Mouse (Mus musculus) liver, embryonic 13.5 days (tissue): ENCODE results near the gene 1700001C19Rik. TPM values are rescaled to one million over a fixed set of nuclear protein-coding genes. Genes with fewer than 3 reads are reported as not detected.
A peak's percentile ranks its signal among the peaks of the same experiment; 100 is the strongest.

ENCODE experiments used
- ATAC-seq: fragments of 200-750 bp; cut with Nextera tagmentation; 2 replicates; pipeline ENCODE4 v1.8.0; 2017; ENCODE audit warnings: low read depth, mild to moderate bottlenecking, moderate number of reproducible peaks, moderate library complexity
- DNase-seq: peaks from one replicate; pipeline ENCODE4 v3.0.0; 2022
- H3K27ac ChIP-seq: fragments of 300-500 bp; sonication (generic); 2 replicates; pipeline ENCODE4 v1.5.1; 2015; ENCODE audit warnings: moderate library complexity, mild to moderate bottlenecking, inconsistent platforms
- H3K27me3 ChIP-seq: fragments of 300-500 bp; sonication (generic); 2 replicates; pipeline ENCODE4 v1.6.1; 2015; ENCODE audit warnings: mild to moderate bottlenecking, inconsistent platforms
- H3K36me3 ChIP-seq: fragments of 300-500 bp; sonication (generic); 2 replicates; pipeline ENCODE4 v1.6.1; 2015; ENCODE audit warnings: mild to moderate bottlenecking, inconsistent platforms
- H3K4me1 ChIP-seq: fragments of 300-500 bp; sonication (generic); replicated peaks from 2 replicates; pipeline ENCODE4 v1.6.1; 2015; ENCODE audit warnings: inconsistent platforms
- H3K4me2 ChIP-seq: fragments of 300-500 bp; sonication (generic); 2 replicates; pipeline ENCODE4 v1.6.1; 2015; ENCODE audit warnings: inconsistent platforms, mild to moderate bottlenecking, moderate library complexity
- H3K4me3 ChIP-seq: fragments of 300-500 bp; sonication (generic); replicated peaks from 2 replicates; pipeline ENCODE4 v1.5.1; 2015; ENCODE audit warnings: mild to moderate bottlenecking, inconsistent platforms
- H3K9ac ChIP-seq: fragments of 300-500 bp; sonication (generic); 2 replicates; pipeline ENCODE4 v1.6.1; 2015; ENCODE audit warnings: mild to moderate bottlenecking, inconsistent platforms
- H3K9me3 ChIP-seq: fragments of 300-500 bp; sonication (generic); replicated peaks from 2 replicates; pipeline ENCODE4 v1.6.1; 2016; ENCODE audit warnings: inconsistent platforms
- whole genome bisulfite sequencing: fragments of 180-500 bp; shearing (Covaris S2); methylation state at CpG from one replicate; pipeline ENCODE4 v1.1.7; 2015; ENCODE audit not compliant: insufficient replicate concordance; 5-methylcytosine and 5-hydroxymethylcytosine counted together
- polyA plus RNA-seq: library from polyadenylated mRNA; unstranded; fragments of >200 nt; fragmentation: Nextera tagmentation; extraction: Ambion mirVana; gene quantifications from 2 replicates; pipeline ENCODE4 v1.2.1, GENCODE M21; 2015

Gene 1700001C19Rik
- polyA plus RNA-seq = 0.78 and 0.88 TPM in 2 replicates

- no peak for ATAC-seq
- no peak for DNase-seq
- WGBS = 3% methylated on average over 25 of the region's 25 CpGs
- Histone ChIP-seq H3K36me3 (no peaks in the 10 kb centered on the region), H3K4me2 (peak within 1 kb of the TSS; percentile 76), H3K27me3 (peaks cover 32% of the 10 kb centered on the region), H3K4me1 (peaks cover 66% of the 10 kb centered on the region), H3K4me3 (peak within 1 kb of the TSS; percentile 60), H3K9ac (peak within 1 kb of the TSS; percentile 63), H3K27ac (peak within 1 kb of the TSS; percentile 29; the same call in 1 of the 2 replicates), H3K9me3 (no peaks in the 10 kb centered on the region)
These were observed at the start of gene 1700001C19Rik for GRCm38 (mm10) chr17:47436907-47437547. Gene 1700001C19Rik (minus strand): TSS chr17:47437376.

GRCm38 (mm10) chr17:47485791-47486190 is 48.6 kb upstream of the 1700001C19Rik start:
- no peaks in the 10 kb centered on the region for H3K27me3 ChIP-seq
- DNase-seq = no peak
- peaks cover 34% of the 10 kb centered on the region for H3K36me3 ChIP-seq
- peaks cover 30% of the 10 kb centered on the region for H3K4me1 ChIP-seq
- 83% methylated on average over 3 of the region's 3 CpGs for WGBS
- H3K9me3 ChIP-seq = no peaks in the 10 kb centered on the region
- peak overlapping the region; percentile 84 for H3K27ac ChIP-seq
- H3K4me3 ChIP-seq = no peak overlapping the region
- H3K4me2 ChIP-seq = no peak overlapping the region; the same call in 1 of the 2 replicates
- H3K9ac ChIP-seq = peak overlapping the region; percentile 24
- no peak for ATAC-seq

- Histone ChIP-seq H3K4me2 (peak overlapping the region; percentile 28; the same call in 1 of the 2 replicates), H3K9ac (peak overlapping the region; percentile 52), H3K27me3 (no peaks in the 10 kb centered on the region), H3K36me3 (peaks cover 26% of the 10 kb centered on the region), H3K4me1 (peaks cover 33% of the 10 kb centered on the region), H3K4me3 (no peak overlapping the region), H3K9me3 (no peaks in the 10 kb centered on the region), H3K27ac (peak overlapping the region; percentile 84)
- WGBS = 6% methylated on average over 3 of the region's 3 CpGs
- DNase-seq (peak; percentile 40), ATAC-seq (peak; percentile 61)
These were observed 47.8 kb upstream of the 1700001C19Rik start for GRCm38 (mm10) chr17:47484993-47485392.

GRCm38 (mm10) chr17:47484241-47484921 is 47.2 kb upstream of the 1700001C19Rik start:
- H3K4me3 ChIP-seq = no peak overlapping the region
- peak overlapping the region; percentile 52 for H3K9ac ChIP-seq
- peak overlapping the region; percentile 84 for H3K27ac ChIP-seq
- H3K9me3 ChIP-seq = no peaks in the 10 kb centered on the region
- peaks cover 34% of the 10 kb centered on the region for H3K4me1 ChIP-seq
- peak; percentile 78 for ATAC-seq
- H3K27me3 ChIP-seq = no peaks in the 10 kb centered on the region
- H3K36me3 ChIP-seq = peaks cover 20% of the 10 kb centered on the region
- DNase-seq = peak; percentile 47
- 22% methylated on average over 1 of the region's 1 CpGs for WGBS
- peak overlapping the region; percentile 28; the same call in 1 of the 2 replicates for H3K4me2 ChIP-seq

- H3K4me3 ChIP-seq = no peak overlapping the region
- no peaks in the 10 kb centered on the region for H3K9me3 ChIP-seq
- H3K27ac ChIP-seq = no peak overlapping the region
- 0 out of 2 replicates have a peak, but pooled peaks cover under 1% of the 10 kb centered on the region for H3K36me3 ChIP-seq
- peaks cover 34% of the 10 kb centered on the region for H3K4me1 ChIP-seq
- WGBS = 30% methylated on average over 2 of the region's 2 CpGs
- no peak overlapping the region for H3K4me2 ChIP-seq
- DNase-seq (peak; percentile 63), ATAC-seq (no peak)
- H3K9ac ChIP-seq = no peak overlapping the region
- H3K27me3 ChIP-seq = no peaks in the 10 kb centered on the region
These were observed 45.2 kb upstream of the 1700001C19Rik start for GRCm38 (mm10) chr17:47482401-47482800.

GRCm38 (mm10) chr17:47479887-47480286 is 42.7 kb upstream of the 1700001C19Rik start:
- Histone ChIP-seq H3K9ac (no peak overlapping the region), H3K27ac (no peak overlapping the region), H3K36me3 (no peaks in the 10 kb centered on the region), H3K4me2 (no peak overlapping the region), H3K27me3 (no peaks in the 10 kb centered on the region), H3K4me3 (no peak overlapping the region), H3K9me3 (no peaks in the 10 kb centered on the region), H3K4me1 (peaks cover 16% of the 10 kb centered on the region)
- DNase-seq (no peak), ATAC-seq (no peak)
- WGBS = 39% methylated on average over 3 of the region's 3 CpGs

- ATAC-seq = no peak
- H3K27me3 ChIP-seq = no peaks in the 10 kb centered on the region
- H3K36me3 ChIP-seq = no peaks in the 10 kb centered on the region
- no peak overlapping the region for H3K4me2 ChIP-seq
- no peak overlapping the region for H3K9ac ChIP-seq
- H3K4me1 ChIP-seq = peaks cover 22% of the 10 kb centered on the region
- 52% methylated on average over 3 of the region's 3 CpGs for WGBS
- no peak overlapping the region for H3K4me3 ChIP-seq
- H3K9me3 ChIP-seq = no peaks in the 10 kb centered on the region
- H3K27ac ChIP-seq = no peak overlapping the region
- peak; percentile 34 for DNase-seq
These were observed 38.5 kb upstream of the 1700001C19Rik start for GRCm38 (mm10) chr17:47475714-47476113.

- no peaks in the 10 kb centered on the region for H3K27me3 ChIP-seq
- no peak overlapping the region for H3K27ac ChIP-seq
- H3K4me1 ChIP-seq = peaks cover 21% of the 10 kb centered on the region
- no peak overlapping the region for H3K4me3 ChIP-seq
- DNase-seq (no peak), ATAC-seq (no peak)
- no peaks in the 10 kb centered on the region for H3K9me3 ChIP-seq
- H3K4me2 ChIP-seq = no peak overlapping the region
- 56% methylated on average over 4 of the region's 4 CpGs for WGBS
- H3K9ac ChIP-seq = no peak overlapping the region
- no peaks in the 10 kb centered on the region for H3K36me3 ChIP-seq
These were observed 38.0 kb upstream of the 1700001C19Rik start for GRCm38 (mm10) chr17:47475181-47475580.

- H3K27ac ChIP-seq = no peak overlapping the region
- peaks cover 18% of the 10 kb centered on the region for H3K4me1 ChIP-seq
- ATAC-seq (no peak), DNase-seq (no peak)
- WGBS = 59% methylated on average over 4 of the region's 4 CpGs
- H3K9me3 ChIP-seq = no peaks in the 10 kb centered on the region
- no peak overlapping the region for H3K4me3 ChIP-seq
- peaks cover 1% of the 10 kb centered on the region for H3K27me3 ChIP-seq
- H3K9ac ChIP-seq = no peak overlapping the region
- H3K4me2 ChIP-seq = no peak overlapping the region
- H3K36me3 ChIP-seq = no peaks in the 10 kb centered on the region
These were observed 37.1 kb upstream of the 1700001C19Rik start for GRCm38 (mm10) chr17:47474250-47474649.

- DNase-seq = peak; percentile 35
- H3K27me3 ChIP-seq = peaks cover 9% of the 10 kb centered on the region
- 7% methylated on average over 8 of the region's 8 CpGs for WGBS
- no peak for ATAC-seq
- peaks cover 20% of the 10 kb centered on the region for H3K4me1 ChIP-seq
- H3K4me3 ChIP-seq = no peak overlapping the region
- H3K36me3 ChIP-seq = no peaks in the 10 kb centered on the region
- H3K27ac ChIP-seq = no peak overlapping the region
- peak overlapping the region; percentile 6; the same call in 1 of the 2 replicates for H3K9ac ChIP-seq
- no peak overlapping the region for H3K4me2 ChIP-seq
- H3K9me3 ChIP-seq = no peaks in the 10 kb centered on the region
These were observed 36.3 kb upstream of the 1700001C19Rik start for GRCm38 (mm10) chr17:47473434-47473974.
